Mouse (Mus musculus) ES-Bruce4 (cell line): Measurements from ENCODE around the gene Bpifc. TPM values are rescaled to one million over a fixed set of nuclear protein-coding genes. Genes with fewer than 3 reads are reported as not detected.

Experiments used
- H3K27ac ChIP-seq: 2 replicates; pipeline ENCODE4 v1.5.1; 2012; ENCODE audit warnings: low read length, inconsistent platforms; ENCODE audit not compliant: insufficient read depth
- H3K27me3 ChIP-seq: 2 replicates; pipeline ENCODE4 v1.6.1; 2012; ENCODE audit warnings: mild to moderate bottlenecking, low read length, inconsistent platforms; ENCODE audit not compliant: control insufficient read depth, poor library complexity, insufficient read depth, severe bottlenecking
- H3K36me3 ChIP-seq: 2 replicates; pipeline ENCODE4 v1.6.1; 2012; ENCODE audit warnings: inconsistent platforms, mild to moderate bottlenecking, low read length, moderate library complexity; ENCODE audit not compliant: control insufficient read depth, poor library complexity, insufficient read depth, severe bottlenecking
- H3K4me1 ChIP-seq: one replicate; pipeline ENCODE4 v1.8.1; 2011; ENCODE audit warnings: low read length; ENCODE audit not compliant: control insufficient read depth, insufficient read depth
- H3K4me3 ChIP-seq: 2 replicates; pipeline ENCODE4 v1.5.1; 2011; ENCODE audit warnings: low read depth, mild to moderate bottlenecking, low read length
- H3K9ac ChIP-seq: 2 replicates; pipeline ENCODE4 v1.6.1; 2012; ENCODE audit warnings: low read depth, mild to moderate bottlenecking, inconsistent platforms; ENCODE audit not compliant: poor library complexity, severe bottlenecking
- H3K9me3 ChIP-seq: replicated peaks from 2 replicates; pipeline ENCODE4 v1.6.1; 2012; ENCODE audit warnings: mild to moderate bottlenecking, low read length, inconsistent platforms; ENCODE audit not compliant: control insufficient read depth, poor library complexity, insufficient read depth, severe bottlenecking
- CTCF ChIP-seq: IDR thresholded peaks from one replicate; pipeline ENCODE4 v1.8.1; 2011; ENCODE audit warnings: low read depth, low read length
- EP300 ChIP-seq: IDR thresholded peaks from 2 replicates; pipeline ENCODE4 v1.6.1; 2011; ENCODE audit warnings: low read depth, low read length; ENCODE audit not compliant: insufficient read depth
- POLR2A ChIP-seq: IDR thresholded peaks from one replicate; pipeline ENCODE4 v1.8.1; 2011; ENCODE audit warnings: low read length; ENCODE audit not compliant: insufficient read depth
- polyA plus RNA-seq: library from polyadenylated mRNA; stranded (reverse); fragments of >200 nt; gene quantifications from 2 replicates; pipeline ENCODE4 v1.2.4, GENCODE M21; 2011; ENCODE audit warnings: low read depth; ENCODE audit not compliant: missing spikeins, insufficient read depth, insufficient read length

Bpifc gene
- polyA plus RNA-seq, 1 experiment: not detected

- Histone ChIP-seq H3K27ac (no peak overlapping the region), H3K9ac (no peak overlapping the region), H3K36me3 (peaks cover 8% of the 10 kb centered on the region; the same call in 1 of the 2 replicates), H3K4me3 (no peak overlapping the region), H3K27me3 (no peaks in the 10 kb centered on the region), H3K4me1 (no peaks in the 10 kb centered on the region), H3K9me3 (no peaks in the 10 kb centered on the region)
- TF ChIP-seq POLR2A (no peak), CTCF (no peak), EP300 (no peak)
Observed at GRCm38 (mm10) chr10:86050522-86050921, 38.8 kb upstream of the Bpifc start.

DNA sequence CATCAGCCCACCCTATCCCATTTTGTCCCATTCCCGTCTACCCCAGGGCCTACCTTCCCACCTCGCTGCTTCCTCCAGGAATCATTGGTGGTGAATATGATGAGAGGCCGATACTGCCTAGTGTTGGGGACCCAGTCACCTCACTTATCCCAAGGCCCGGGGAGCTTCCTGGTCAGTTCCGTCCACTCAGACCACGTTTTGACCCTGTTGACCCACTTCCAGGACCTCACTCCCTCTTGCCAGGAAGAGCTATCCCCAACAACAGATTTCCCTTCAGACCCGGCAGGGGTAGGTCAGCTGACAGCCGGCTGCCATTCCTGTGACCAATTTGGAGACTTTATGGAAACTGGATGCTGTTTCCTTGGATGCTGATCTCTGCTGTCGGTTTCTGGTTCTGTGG, 36.1 kb upstream of the Bpifc start:
- no peak for TF ChIP-seq CTCF
- TF ChIP-seq EP300: no peak
- TF ChIP-seq POLR2A: no peak
- no peaks in the 10 kb centered on the region for H3K27me3 ChIP-seq
- no peaks in the 10 kb centered on the region for H3K9me3 ChIP-seq
- H3K4me3 ChIP-seq: no peak overlapping the region
- no peak overlapping the region for H3K27ac ChIP-seq
- peaks cover 13% of the 10 kb centered on the region for H3K36me3 ChIP-seq
- H3K9ac ChIP-seq: no peak overlapping the region
- H3K4me1 ChIP-seq: no peaks in the 10 kb centered on the region

- no peak overlapping the region for H3K27ac ChIP-seq
- peaks cover 20% of the 10 kb centered on the region for H3K36me3 ChIP-seq
- no peaks in the 10 kb centered on the region for H3K27me3 ChIP-seq
- no peak for TF ChIP-seq POLR2A
- no peak for TF ChIP-seq CTCF
- TF ChIP-seq EP300: no peak
- no peak overlapping the region for H3K9ac ChIP-seq
- no peaks in the 10 kb centered on the region for H3K9me3 ChIP-seq
- no peak overlapping the region for H3K4me3 ChIP-seq
- no peaks in the 10 kb centered on the region for H3K4me1 ChIP-seq
Observed at GRCm38 (mm10) chr10:86046371-86046770, 34.7 kb upstream of the Bpifc start.

DNA sequence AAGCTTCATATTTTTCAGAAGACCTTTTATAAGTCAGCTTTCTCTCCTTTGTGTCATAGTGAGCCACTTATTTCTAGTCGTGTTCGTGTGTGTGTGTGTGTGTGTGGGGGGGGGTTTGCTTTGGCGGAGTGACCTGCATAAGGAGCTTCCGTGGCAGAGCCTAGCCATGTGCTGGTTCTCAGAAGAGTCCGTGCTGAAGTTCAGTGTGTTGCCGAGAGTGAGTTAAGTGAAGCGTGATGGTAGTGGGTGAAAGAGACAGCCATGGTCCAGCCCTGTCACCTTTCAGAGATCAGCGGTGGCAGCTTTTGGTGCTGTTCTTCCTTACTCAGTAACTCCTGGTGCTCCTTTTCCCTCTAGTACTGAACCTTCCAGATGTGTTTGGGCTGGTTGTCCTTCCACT, 32.4 kb upstream of the Bpifc start:
- Histone ChIP-seq H3K4me1 (no peaks in the 10 kb centered on the region), H3K27me3 (no peaks in the 10 kb centered on the region)
- TF ChIP-seq POLR2A: no peak

DNA sequence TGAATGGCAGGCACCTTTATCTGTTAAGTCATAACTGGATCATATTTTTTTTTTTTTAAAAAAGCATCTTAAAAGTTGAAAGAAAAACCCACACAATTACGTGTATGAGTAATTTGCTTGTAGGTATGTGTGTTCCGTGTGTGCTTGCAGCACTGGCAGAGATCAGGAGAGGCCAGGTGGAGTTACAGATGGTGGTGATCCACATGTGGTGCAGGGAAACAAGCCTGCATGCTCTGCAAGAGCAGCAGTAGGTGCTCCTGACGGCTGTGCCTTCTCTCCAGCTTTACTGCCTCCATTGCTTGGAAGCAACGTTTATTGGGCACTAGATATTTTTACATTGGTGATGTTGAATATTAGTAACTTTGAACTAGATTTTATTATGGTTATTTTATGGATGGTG, 32.0 kb upstream of the Bpifc start:
- TF ChIP-seq POLR2A: no peak
- TF ChIP-seq EP300: no peak
- TF ChIP-seq CTCF: no peak
- H3K27me3 ChIP-seq: no peaks in the 10 kb centered on the region
- no peak overlapping the region for H3K27ac ChIP-seq
- peaks cover 22% of the 10 kb centered on the region for H3K36me3 ChIP-seq
- H3K9ac ChIP-seq: no peak overlapping the region
- no peaks in the 10 kb centered on the region for H3K9me3 ChIP-seq
- H3K4me3 ChIP-seq: no peak overlapping the region
- H3K4me1 ChIP-seq: no peaks in the 10 kb centered on the region

More for the DNA sequence above, 32.4 kb upstream of the Bpifc start:
- H3K9me3 ChIP-seq: no peaks in the 10 kb centered on the region
- H3K4me3 ChIP-seq: no peak overlapping the region
- no peak overlapping the region for H3K27ac ChIP-seq
- no peak overlapping the region for H3K9ac ChIP-seq
- peaks cover 20% of the 10 kb centered on the region for H3K36me3 ChIP-seq

GRCm38 (mm10) chr10:86034007-86034728, 22.5 kb upstream of the Bpifc start:
- TF ChIP-seq POLR2A (no peak), CTCF (no peak), EP300 (no peak)
- Histone ChIP-seq H3K27ac (no peak overlapping the region), H3K4me1 (no peaks in the 10 kb centered on the region), H3K9me3 (no peaks in the 10 kb centered on the region), H3K4me3 (no peak overlapping the region), H3K36me3 (peaks cover 23% of the 10 kb centered on the region), H3K9ac (no peak overlapping the region), H3K27me3 (no peaks in the 10 kb centered on the region)
